Mouse (Mus musculus): ENCODE data around the gene Eps15l1.

DNA sequence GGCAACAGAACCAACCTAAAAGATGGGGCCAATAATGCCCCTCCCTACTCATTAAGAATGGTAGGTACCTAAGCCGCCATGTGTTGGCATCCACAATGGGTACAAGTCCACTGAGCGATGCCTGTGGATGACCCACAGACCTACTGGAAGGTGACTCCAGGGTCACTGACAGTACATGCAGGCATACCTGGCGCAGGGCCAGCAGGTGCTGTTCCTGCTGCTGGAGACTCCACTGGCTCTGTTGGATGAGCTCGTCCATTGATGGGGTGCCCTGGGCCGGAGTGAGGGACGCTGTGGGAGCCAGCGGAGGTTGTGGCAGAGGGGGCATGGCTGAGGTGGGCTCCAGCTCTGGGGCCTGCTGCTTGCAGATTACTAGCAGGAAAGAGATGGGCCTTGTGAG is 49.4 kb upstream of the Eps15l1 start:
- no peak for TF ChIP-seq CTCF (IDR thresholded peaks at IDR 0.05; ENCODE audit: borderline replicate concordance, control insufficient read depth, extremely low read depth, insufficient read depth, low read length, poor library complexity)
- no peak for TF ChIP-seq POLR2A (IDR thresholded peaks at IDR 0.05; ENCODE audit: control insufficient read depth, extremely low read depth, insufficient read depth, low read length, poor library complexity)
